Mouse (Mus musculus) thymus, postnatal 4 days (tissue): Measurements from ENCODE around the gene Hoxa3.

ENCODE experiments used
- DNase-seq: peaks from one replicate; pipeline ENCODE4 v3.0.0; 2021

The Hoxa3 gene

GRCm38 (mm10) chr6:52203371-52204049 lies 9.6 kb downstream of the Hoxa3 start:
- no peak for DNase-seq

GRCm38 (mm10) chr6:52203121-52203370 lies 10.1 kb downstream of the Hoxa3 start:
- no peak for DNase-seq

- no peak for DNase-seq
These were observed 10.6 kb downstream of the Hoxa3 start for GRCm38 (mm10) chr6:52202362-52203120.

- DNase-seq: no peak
These were observed 11.9 kb downstream of the Hoxa3 start for GRCm38 (mm10) chr6:52201269-52201668.

GRCm38 (mm10) chr6:52200751-52201250 lies 12.3 kb downstream of the Hoxa3 start:
- no peak for DNase-seq

GRCm38 (mm10) chr6:52200073-52200750 lies 12.9 kb downstream of the Hoxa3 start:
- no peak for DNase-seq

- no peak for DNase-seq
These were observed 15.9 kb downstream of the Hoxa3 start for GRCm38 (mm10) chr6:52197271-52197670.

- no peak for DNase-seq
These were observed 16.3 kb downstream of the Hoxa3 start for GRCm38 (mm10) chr6:52196811-52197210.

- no peak for DNase-seq
These were observed 18.4 kb downstream of the Hoxa3 start for GRCm38 (mm10) chr6:52194690-52195089.

- peak; percentile 89 for DNase-seq
These were observed 21.1 kb downstream of the Hoxa3 start for GRCm38 (mm10) chr6:52191860-52192550.

- DNase-seq: peak; percentile 44
These were observed 22.0 kb downstream of the Hoxa3 start, which contains the start of gene Hoxa4 for GRCm38 (mm10) chr6:52190906-52191810. Gene Hoxa4, minus strand, starts transcription at chr6:52191753.

GRCm38 (mm10) chr6:52190410-52190809 lies 22.7 kb downstream of the Hoxa3 start:
- no peak for DNase-seq

GRCm38 (mm10) chr6:52189909-52190308 lies 23.2 kb downstream of the Hoxa3 start:
- no peak for DNase-seq

GRCm38 (mm10) chr6:52189172-52189591 lies 24.0 kb downstream of the Hoxa3 start:
- no peak for DNase-seq

- no peak for DNase-seq
These were observed 26.6 kb downstream of the Hoxa3 start for GRCm38 (mm10) chr6:52186500-52186899.

- no peak for DNase-seq
These were observed 27.3 kb downstream of the Hoxa3 start for GRCm38 (mm10) chr6:52185834-52186233.

- DNase-seq: no peak
These were observed 27.9 kb downstream of the Hoxa3 start for GRCm38 (mm10) chr6:52185222-52185621.

- DNase-seq: no peak
These were observed 28.5 kb downstream of the Hoxa3 start for GRCm38 (mm10) chr6:52184668-52185067.

GRCm38 (mm10) chr6:52183311-52184080 lies 29.6 kb downstream of the Hoxa3 start:
- no peak for DNase-seq

- no peak for DNase-seq
These were observed 30.3 kb downstream of the Hoxa3 start for GRCm38 (mm10) chr6:52182793-52183192.

- DNase-seq: no peak
These were observed 31.1 kb downstream of the Hoxa3 start for GRCm38 (mm10) chr6:52182030-52182429.
